Mouse (Mus musculus) G1E (cell line): ENCODE measurements around the gene Klhl6. TPM values are rescaled to one million over a fixed set of nuclear protein-coding genes. Genes with fewer than 3 reads are reported as not detected.
"Not testable (repeated sequence)": the region's sequence is repeated elsewhere in the genome, so short reads cannot be mapped to it uniquely, and the experiment has no call there.

Source experiments
- ATAC-seq: 2 replicates; pipeline ENCODE4 v1.8.0; 2016; ENCODE audit warnings: mild to moderate bottlenecking; ENCODE audit not compliant: insufficient number of reproducible peaks, poor library complexity, low FRiP score, severe bottlenecking; ENCODE audit errors: extremely low read depth
- DNase-seq: peaks from one replicate; pipeline ENCODE4 v3.0.0; 2012; ENCODE audit warnings: low spot score
- H3K27me3 ChIP-seq: 2 replicates; pipeline ENCODE4 v1.6.1; 2012; ENCODE audit warnings: mild to moderate bottlenecking, low read length, inconsistent platforms; ENCODE audit not compliant: insufficient read depth
- H3K36me3 ChIP-seq: replicated peaks from 2 replicates; pipeline ENCODE3; 2012; ENCODE audit warnings: mild to moderate bottlenecking, inconsistent platforms
- H3K4me1 ChIP-seq: 2 replicates; pipeline ENCODE4 v1.6.1; 2012; ENCODE audit warnings: low read depth, low read length, inconsistent platforms, mixed read lengths; ENCODE audit not compliant: insufficient read depth
- H3K4me3 ChIP-seq: 2 replicates; pipeline ENCODE4 v1.5.1; 2012; ENCODE audit warnings: low read depth, mild to moderate bottlenecking, inconsistent platforms, low read length, moderate library complexity, mixed read lengths
- H3K9me3 ChIP-seq: replicated peaks from 2 replicates; pipeline ENCODE4 v1.6.1; 2012; ENCODE audit warnings: inconsistent platforms
- CTCF ChIP-seq: IDR thresholded peaks from 2 replicates; pipeline ENCODE4 v1.5.1; 2012; ENCODE audit warnings: low read depth, low read length, inconsistent platforms, mixed read lengths
- GATA1 ChIP-seq: IDR thresholded peaks from 2 replicates; pipeline ENCODE4 v1.6.1; 2012; ENCODE audit warnings: borderline replicate concordance, low read length, inconsistent platforms, mixed read lengths
- GATA2 ChIP-seq: IDR thresholded peaks from 2 replicates; pipeline ENCODE4 v1.6.1; 2012; ENCODE audit warnings: low read depth, low read length, inconsistent platforms, borderline replicate concordance
- POLR2AphosphoS5 ChIP-seq: IDR thresholded peaks from 2 replicates; pipeline ENCODE4 v1.6.1; 2012; ENCODE audit warnings: low read depth, low read length, inconsistent platforms; ENCODE audit not compliant: insufficient replicate concordance
- TAL1 ChIP-seq: conservative IDR thresholded peaks from 2 replicates; pipeline ENCODE4 v1.6.1; 2012; ENCODE audit warnings: low read depth, low read length, inconsistent platforms, mixed read lengths
- polyA plus RNA-seq: library from polyadenylated mRNA; stranded (reverse); fragments of >175 nt; gene quantifications from 2 replicates; pipeline ENCODE4 v1.2.3, GENCODE M21; 2012
- total RNA-seq, 2 experiments: library from RNA; stranded (forward) in 1 of 2; stranded (reverse) in 1 of 2; fragments of 200-1000 nt in 1 of 2; fragments of >200 nt in 1 of 2; fragmentation: Nextera tagmentation in 1 of 2; gene quantifications; 2 replicates each; pipeline ENCODE4 v1.2.3; 2014 to 2017

The Klhl6 gene
- total and polyA plus RNA-seq, 3 experiments: 0.20 to 4.9 (median 0.83) TPM

GRCm38 (mm10) chr16:19997616-19998015 lies 14.8 kb upstream of the Klhl6 start:
- DNase-seq (no peak), ATAC-seq (no peak)
- TF ChIP-seq TAL1 (no peak), POLR2AphosphoS5 (no peak), GATA2 (no peak), CTCF (no peak), GATA1 (no peak)
- Histone ChIP-seq H3K27me3 (no peaks in the 10 kb centered on the region), H3K9me3 (peaks cover 11% of the 10 kb centered on the region), H3K4me3 (no peak overlapping the region), H3K36me3 (no peaks in the 10 kb centered on the region), H3K4me1 (peaks cover 23% of the 10 kb centered on the region)

- H3K4me3 ChIP-seq, DNase-seq, H3K27me3 ChIP-seq, ATAC-seq, H3K36me3 ChIP-seq: not testable (repeated sequence)
- Histone ChIP-seq H3K4me1 (peaks cover 24% of the 10 kb centered on the region), H3K9me3 (peaks cover 11% of the 10 kb centered on the region)
These were observed 14.1 kb upstream of the Klhl6 start for GRCm38 (mm10) chr16:19996913-19997312.

- no peak for ATAC-seq
- no peak for DNase-seq
- Histone ChIP-seq H3K36me3 (no peaks in the 10 kb centered on the region), H3K9me3 (peaks cover 11% of the 10 kb centered on the region), H3K27me3 (no peaks in the 10 kb centered on the region), H3K4me3 (no peak overlapping the region), H3K4me1 (peaks cover 26% of the 10 kb centered on the region)
- TF ChIP-seq CTCF: no peak
- no peak for TF ChIP-seq GATA1
- TF ChIP-seq POLR2AphosphoS5: no peak
- TF ChIP-seq TAL1: no peak
- TF ChIP-seq GATA2: no peak
These were observed 13.0 kb upstream of the Klhl6 start for GRCm38 (mm10) chr16:19995818-19996217.

- H3K9me3 ChIP-seq: 0 out of 2 replicates have a peak, but pooled peaks cover 3% of the 10 kb centered on the region
- DNase-seq (no peak), ATAC-seq (no peak)
- no peaks in the 10 kb centered on the region for H3K27me3 ChIP-seq
- TF ChIP-seq POLR2AphosphoS5 (no peak), GATA1 (no peak), GATA2 (no peak), TAL1 (no peak), CTCF (no peak)
- no peaks in the 10 kb centered on the region for H3K36me3 ChIP-seq
- peaks cover 26% of the 10 kb centered on the region for H3K4me1 ChIP-seq
- no peak overlapping the region for H3K4me3 ChIP-seq
These were observed 10.4 kb upstream of the Klhl6 start for GRCm38 (mm10) chr16:19993278-19993677.

GRCm38 (mm10) chr16:19990536-19990935 lies 7.7 kb upstream of the Klhl6 start:
- DNase-seq (no peak), ATAC-seq (no peak)
- Histone ChIP-seq H3K36me3 (no peaks in the 10 kb centered on the region), H3K27me3 (no peaks in the 10 kb centered on the region), H3K4me3 (no peak overlapping the region), H3K4me1 (peaks cover 18% of the 10 kb centered on the region), H3K9me3 (0 out of 2 replicates have a peak, but pooled peaks cover 3% of the 10 kb centered on the region)
- TF ChIP-seq GATA2 (no peak), CTCF (no peak), TAL1 (no peak), GATA1 (no peak), POLR2AphosphoS5 (no peak)

- no peaks in the 10 kb centered on the region for H3K36me3 ChIP-seq
- no peaks in the 10 kb centered on the region for H3K27me3 ChIP-seq
- ATAC-seq (no peak), DNase-seq (no peak)
- 0 out of 2 replicates have a peak, but pooled peaks cover 3% of the 10 kb centered on the region for H3K9me3 ChIP-seq
- H3K4me1 ChIP-seq: peaks cover 15% of the 10 kb centered on the region; the same call in 1 of the 2 replicates
- H3K4me3 ChIP-seq: no peak overlapping the region
- no peak for TF ChIP-seq CTCF
- no peak for TF ChIP-seq TAL1
These were observed 4.8 kb upstream of the Klhl6 start for GRCm38 (mm10) chr16:19987589-19987988.

GRCm38 (mm10) chr16:19984884-19985643 lies 2.2 kb upstream of the Klhl6 start:
- Histone ChIP-seq H3K4me3 (no peak overlapping the region), H3K36me3 (no peaks in the 10 kb centered on the region), H3K4me1 (peaks cover 20% of the 10 kb centered on the region; the same call in 1 of the 2 replicates), H3K27me3 (no peaks in the 10 kb centered on the region), H3K9me3 (0 out of 2 replicates have a peak, but pooled peaks cover 3% of the 10 kb centered on the region)
- ATAC-seq (no peak), DNase-seq (no peak)
- TF ChIP-seq GATA1: no peak
- TF ChIP-seq POLR2AphosphoS5: no peak
- TF ChIP-seq GATA2: no peak
- TF ChIP-seq TAL1: no peak
